7 mouse cellular contexts compared by ENCODE assay signal in genomic region chr3:80800995-80801826, GRCm38 (mm10). TPM values are rescaled to one million over a fixed set of nuclear protein-coding genes. Genes with fewer than 3 reads are reported as not detected.
A peak's percentile ranks its signal among the peaks of the same experiment; 100 is the strongest.
DNase-seq lines count a peak whose midpoint lies in the region; ATAC-seq lines count a peak whose summit lies in the region.

No protein-coding gene starts in this region.

- H3K4me3 ChIP-seq in midbrain, embryonic 13.5 days (replicated peaks): peak overlapping the region; percentile 77

- peak overlapping the region; percentile 85 for H3K9ac ChIP-seq in midbrain, embryonic 13.5 days (replicated peaks)

- peak; percentile 1 for DNase-seq in ovary, postnatal 10 days (ENCODE audit: low spot score)
- DNase-seq in ovary, postnatal 14 days (ENCODE audit: low spot score): no peak
- DNase-seq in cerebellum, adult 9-11 months: peak; percentile 87
- peak; percentile 58 to 60 for DNase-seq in layer of hippocampus, postnatal 25 days (ENCODE audit: extremely low spot score in 1 of 2, low spot score in 1 of 2)
- DNase-seq in testis, postnatal 10 days (ENCODE audit: low spot score): peak; percentile 37

- peak overlapping the region; percentile 77 for H3K4me2 ChIP-seq in midbrain, embryonic 13.5 days (replicated peaks)

- peak overlapping the region; percentile 94 for H3K27ac ChIP-seq in midbrain, embryonic 13.5 days

- H3K9me3 ChIP-seq in midbrain, embryonic 13.5 days: no peaks in the 10 kb centered on the region

- H3K4me1 ChIP-seq in midbrain, embryonic 13.5 days (replicated peaks): peaks cover 31% of the 10 kb centered on the region

- H3K36me3 ChIP-seq in midbrain, embryonic 13.5 days: no peaks in the 10 kb centered on the region

- H3K27me3 ChIP-seq in midbrain, embryonic 13.5 days: no peaks in the 10 kb centered on the region

- peak; percentile 22 for ATAC-seq in frontal cortex, adult (ENCODE audit: low TSS enrichment)
- peak; percentile 70 for ATAC-seq in midbrain, embryonic 13.5 days

- 4% methylated on average over 33 of the region's 33 CpGs for WGBS in midbrain, embryonic 13.5 days

RNA-seq across cellular contexts. Expression of gene Gria2, which starts 1.4 kb away (rescaled TPM):
- total RNA-seq in layer of hippocampus, postnatal 25 days (2021): 100 to 1,000 TPM; 577 to 681 TPM
- 120 and 128 TPM in 2 replicates for polyA plus RNA-seq in midbrain, embryonic 13.5 days (2015; fragmentation: Nextera tagmentation; extraction: Ambion mirVana)
